Mouse (Mus musculus) erythroblast, adult 5-6 weeks (primary cell): Measurements from ENCODE around the gene Fgfr2. TPM values are rescaled to one million over a fixed set of nuclear protein-coding genes. Genes with fewer than 3 reads are reported as not detected.

ENCODE experiments used
- ATAC-seq: replicated peaks from 2 replicates; pipeline ENCODE4 v1.8.0; 2016; ENCODE audit warnings: moderate number of reproducible peaks, mild to moderate bottlenecking, moderate TSS enrichment, inconsistent platforms; ENCODE audit not compliant: poor library complexity, low FRiP score, severe bottlenecking
- total RNA-seq, 2 experiments: library from RNA; stranded (forward) in 1 of 2; stranded (reverse) in 1 of 2; fragments of 150-400 nt in 1 of 2; fragments of 200-764, 138-1000 nt in 1 of 2; gene quantifications; 2 replicates each; pipeline versions ENCODE4 v1.2.3 to v1.2.4; 2015 to 2017; ENCODE audit warnings: low replicate concordance in 2 of 2

Gene Fgfr2
- total RNA-seq, 2 experiments from 2014 or later: 4.8 TPM; not detected in 1

GRCm38 (mm10) chr7:130827844-130828403 lies 2295.2 kb downstream of the Fgfr2 start:
- no peak for ATAC-seq

DNA sequence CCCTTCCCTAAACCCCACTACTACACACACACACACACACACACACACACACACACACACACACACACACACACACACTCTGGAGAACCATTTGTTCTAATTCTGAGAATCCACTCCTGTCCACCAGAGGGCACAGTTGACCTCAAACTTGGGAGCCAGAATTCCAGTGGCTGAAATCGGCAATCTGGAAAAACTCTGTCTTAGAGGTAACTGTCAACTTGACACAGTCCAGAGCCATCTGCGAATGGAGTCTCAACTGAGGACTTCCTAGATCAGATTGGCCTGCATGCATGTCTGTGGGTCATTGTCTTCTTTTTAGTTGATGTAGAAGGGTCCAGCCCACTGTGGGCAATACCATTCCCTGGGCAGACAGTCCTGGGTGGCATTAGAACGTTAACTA lies 2295.7 kb downstream of the Fgfr2 start:
- ATAC-seq: no peak

DNA sequence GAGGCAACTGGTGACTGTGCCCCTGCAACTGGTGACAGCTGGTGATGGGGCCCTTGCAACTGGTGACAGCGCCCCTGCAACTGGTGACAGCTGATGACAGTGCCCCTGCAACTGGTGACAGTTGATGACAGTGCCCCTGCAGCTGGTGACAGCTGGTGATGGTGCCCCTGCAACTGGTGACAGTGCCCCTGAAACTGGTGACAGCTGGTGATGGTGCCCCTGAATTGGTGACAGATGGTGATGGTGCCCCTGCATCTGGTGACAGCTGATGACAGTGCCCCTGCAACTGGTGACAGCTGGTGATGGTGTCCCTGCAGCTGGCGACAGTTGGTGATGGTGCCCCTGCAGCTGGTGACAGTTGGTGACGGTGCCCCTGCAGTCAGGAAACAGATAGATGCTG lies 2296.8 kb downstream of the Fgfr2 start:
- no peak for ATAC-seq

- no peak for ATAC-seq
Measured at GRCm38 (mm10) chr7:130823992-130824391, 2299.2 kb downstream of the Fgfr2 start.

DNA sequence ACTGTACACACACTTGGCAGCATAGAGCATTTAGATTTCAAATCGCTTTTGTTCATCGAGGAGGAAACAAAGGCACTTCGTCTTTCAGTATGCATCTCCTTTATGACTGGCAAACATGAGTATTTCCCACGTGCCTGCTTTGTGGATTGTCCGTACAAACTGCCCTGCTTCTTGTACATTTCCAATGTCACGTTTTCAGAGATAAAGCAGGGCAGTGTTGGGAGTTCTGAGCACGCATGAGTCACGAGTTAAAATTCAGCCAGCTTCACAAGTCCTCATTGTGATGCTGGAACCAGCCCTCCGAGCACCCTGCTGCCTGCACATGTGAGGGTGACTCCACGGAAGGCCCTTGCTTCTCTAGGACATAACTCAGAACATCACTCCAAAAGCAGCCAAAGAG lies 2303.5 kb downstream of the Fgfr2 start:
- ATAC-seq: no peak

GRCm38 (mm10) chr7:130818813-130819212 lies 2304.3 kb downstream of the Fgfr2 start:
- no peak for ATAC-seq

DNA sequence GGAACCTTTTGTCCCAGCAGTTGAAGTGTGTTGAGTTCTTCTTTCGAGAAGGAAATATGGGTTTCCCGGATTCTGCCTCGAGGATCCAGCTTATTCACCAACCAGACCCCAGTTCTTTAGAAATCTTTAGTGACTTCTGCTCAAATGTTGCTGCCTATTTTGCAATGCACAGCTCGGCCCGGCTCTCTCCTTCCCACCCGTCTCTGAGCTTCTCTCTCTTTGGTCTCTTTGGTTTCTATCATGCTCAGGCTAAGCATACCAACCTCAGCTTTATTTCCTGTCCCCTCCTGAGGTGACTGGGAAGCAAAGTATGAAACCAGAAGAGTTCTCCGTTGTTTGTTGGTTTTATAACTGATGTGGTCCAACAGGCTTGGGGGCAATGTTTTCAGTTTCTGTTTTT lies 2306.9 kb downstream of the Fgfr2 start:
- ATAC-seq: no peak

DNA sequence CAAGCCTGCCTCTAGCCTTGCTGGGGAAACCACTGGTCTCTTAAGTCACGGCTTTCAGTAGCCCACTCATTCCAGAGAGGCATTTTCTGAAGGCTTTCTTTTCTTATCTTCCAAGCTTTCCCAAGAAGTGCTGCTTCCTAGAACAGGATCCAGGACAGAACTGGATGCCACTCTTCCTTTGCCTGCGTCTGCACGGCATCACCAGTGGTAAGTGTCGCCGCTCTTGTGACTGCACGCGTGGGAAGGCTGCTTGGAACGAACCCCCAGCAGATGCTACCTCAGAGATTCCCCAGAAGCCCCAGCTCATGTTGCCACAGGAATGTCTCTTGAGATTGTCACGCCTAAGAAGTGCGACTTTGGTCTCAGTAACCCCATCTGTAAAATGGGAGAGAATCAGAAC lies 2307.5 kb downstream of the Fgfr2 start:
- ATAC-seq: no peak

- no peak for ATAC-seq
Measured at GRCm38 (mm10) chr7:130812407-130812806, 2310.7 kb downstream of the Fgfr2 start.

GRCm38 (mm10) chr7:130810238-130810637 lies 2312.9 kb downstream of the Fgfr2 start:
- no peak for ATAC-seq

DNA sequence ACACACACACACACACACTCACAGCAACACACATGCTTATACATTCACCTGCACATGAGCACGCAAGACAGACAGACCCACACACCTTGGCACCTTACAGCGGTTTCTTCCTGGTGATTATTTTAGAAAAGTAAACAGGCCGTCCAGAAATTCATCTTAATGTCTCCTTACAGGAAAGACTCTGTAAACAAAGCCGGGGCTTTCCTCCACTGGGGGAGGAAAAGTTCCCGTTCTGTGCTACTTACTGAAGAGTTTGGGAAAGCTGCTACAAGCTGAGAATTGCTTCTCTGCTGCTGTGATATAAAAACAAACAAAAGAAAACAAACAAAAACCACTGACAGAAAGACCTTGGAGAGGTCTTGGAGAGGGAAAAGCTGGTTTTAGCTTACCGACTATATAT lies 2314.5 kb downstream of the Fgfr2 start:
- ATAC-seq: no peak

GRCm38 (mm10) chr7:130807749-130808148 lies 2315.4 kb downstream of the Fgfr2 start:
- no peak for ATAC-seq

GRCm38 (mm10) chr7:130804991-130805390 lies 2318.2 kb downstream of the Fgfr2 start:
- ATAC-seq: no peak

GRCm38 (mm10) chr7:130803251-130803825 lies 2319.8 kb downstream of the Fgfr2 start:
- no peak for ATAC-seq

GRCm38 (mm10) chr7:130801811-130802210 lies 2321.3 kb downstream of the Fgfr2 start:
- ATAC-seq: no peak

- no peak for ATAC-seq
Measured at GRCm38 (mm10) chr7:130800681-130801080, 2322.5 kb downstream of the Fgfr2 start.

DNA sequence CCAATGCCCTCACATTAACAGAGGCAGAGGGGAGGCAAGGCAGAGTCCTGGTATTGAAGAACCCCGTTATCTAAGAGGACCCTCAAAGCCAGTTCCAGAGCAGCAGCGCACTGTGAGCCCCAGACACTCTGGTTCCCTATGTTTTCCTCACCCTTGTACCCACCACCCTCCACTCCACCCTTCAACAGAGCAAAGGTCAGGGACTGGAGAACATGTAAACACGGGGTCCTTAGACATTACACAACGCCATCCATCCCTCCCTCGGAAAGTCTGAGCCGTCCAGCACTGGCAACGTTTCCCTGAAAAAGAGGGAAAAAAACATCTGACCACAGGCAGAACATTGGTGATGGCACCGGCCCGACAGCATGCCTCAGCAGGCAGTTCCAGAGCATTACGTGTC lies 2323.7 kb downstream of the Fgfr2 start:
- ATAC-seq: no peak

- no peak for ATAC-seq
Measured at GRCm38 (mm10) chr7:130797524-130797923, 2325.6 kb downstream of the Fgfr2 start.

GRCm38 (mm10) chr7:130796786-130797185 lies 2326.4 kb downstream of the Fgfr2 start:
- ATAC-seq: no peak

- ATAC-seq: no peak
Measured at GRCm38 (mm10) chr7:130793671-130794070, 2329.5 kb downstream of the Fgfr2 start.

DNA sequence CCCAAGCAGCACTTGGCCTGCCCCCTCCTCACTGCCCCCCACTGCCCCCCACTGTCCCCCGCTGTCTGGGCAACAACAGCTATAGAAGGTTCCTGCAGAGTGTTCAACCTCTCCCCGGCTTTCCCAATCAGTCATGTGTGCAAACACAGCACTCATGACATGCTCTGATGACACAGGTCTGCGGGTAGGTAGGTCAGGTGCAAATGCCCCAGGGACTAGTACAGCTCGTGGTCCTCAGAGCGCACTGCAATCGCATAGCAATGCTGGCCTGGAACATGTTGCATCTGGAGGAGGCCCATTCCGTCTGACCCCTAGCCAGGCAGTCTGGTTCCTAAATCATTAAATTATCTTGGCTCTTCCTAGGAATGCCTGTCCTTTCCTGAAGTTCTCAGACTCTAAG lies 2333.7 kb downstream of the Fgfr2 start:
- no peak for ATAC-seq

GRCm38 (mm10) chr7:130788950-130789349 lies 2334.2 kb downstream of the Fgfr2 start:
- ATAC-seq: no peak
